Mouse (Mus musculus) mouse trophoblast stem cell (cell line): ENCODE data around the gene Lamb3.

Source experiments
- in situ Hi-C, 2 experiments: fragments of 300-500 bp; cut with MseI, MboI; formaldehyde crosslinking; loops; 2 replicates in 1 of 2; 3 replicates in 1 of 2; pipeline ENCODE4 v1.15.1; 2025

Lamb3 gene

DNA sequence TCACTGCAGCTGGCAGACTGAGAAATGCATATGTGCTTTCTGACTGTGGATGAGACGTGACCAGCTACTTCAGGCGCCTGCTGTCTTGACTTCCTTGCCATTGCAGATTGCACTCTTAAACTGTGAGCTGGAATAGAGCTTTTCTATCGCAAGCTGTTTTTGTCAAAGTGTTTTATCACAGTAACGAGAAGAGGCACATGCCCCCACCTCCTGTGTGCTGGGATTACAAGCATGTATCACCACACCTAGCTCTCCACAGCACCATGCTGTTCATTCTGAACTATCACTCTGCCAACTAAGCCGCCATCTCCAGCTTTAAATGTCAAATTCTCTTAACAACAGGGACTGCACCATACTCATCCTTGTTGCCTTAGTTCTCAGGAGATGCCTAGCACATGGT lies 173.4 kb downstream of the Lamb3 start:
- in situ Hi-C loops, result no loop called here

DNA sequence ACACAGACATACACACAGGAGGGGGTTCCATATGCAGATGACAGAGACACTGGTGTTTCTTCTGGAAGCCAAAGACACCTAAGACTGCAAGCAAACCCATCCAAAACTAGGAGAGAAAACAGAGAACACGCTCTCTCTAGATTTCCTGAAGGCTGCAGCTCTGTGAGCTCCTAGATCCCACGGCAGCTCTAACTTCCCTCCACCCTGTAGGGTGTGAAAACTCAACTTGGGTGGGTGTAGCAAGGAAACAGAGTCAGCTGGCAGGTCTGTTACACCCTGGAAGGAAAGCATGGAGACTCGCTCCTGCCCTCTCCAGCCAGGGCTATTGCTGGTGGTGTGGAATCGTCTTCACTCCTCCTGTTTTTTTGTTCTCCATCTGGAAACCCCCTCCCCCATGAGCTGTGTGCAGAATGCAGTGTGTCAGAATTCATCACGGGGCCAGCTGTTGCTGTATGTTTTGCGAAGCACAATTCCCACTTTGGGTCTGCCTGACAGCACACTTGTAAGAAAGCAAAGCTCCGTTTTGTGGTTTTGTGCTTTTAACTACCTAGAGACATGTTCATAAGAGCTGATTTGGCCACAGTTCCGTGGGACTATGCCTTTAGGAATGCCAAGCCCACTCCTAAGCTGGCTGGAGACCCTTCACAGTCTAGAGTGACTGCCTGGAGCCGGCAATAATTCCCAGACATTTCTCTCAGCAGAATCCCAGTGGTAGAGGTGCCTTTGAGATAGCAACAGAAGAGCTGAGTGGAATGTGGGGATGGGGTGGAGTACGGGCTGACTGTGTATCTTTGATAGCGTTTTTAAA lies 174.3 kb downstream of the Lamb3 start:
- in situ Hi-C loops, result no loop called here

DNA sequence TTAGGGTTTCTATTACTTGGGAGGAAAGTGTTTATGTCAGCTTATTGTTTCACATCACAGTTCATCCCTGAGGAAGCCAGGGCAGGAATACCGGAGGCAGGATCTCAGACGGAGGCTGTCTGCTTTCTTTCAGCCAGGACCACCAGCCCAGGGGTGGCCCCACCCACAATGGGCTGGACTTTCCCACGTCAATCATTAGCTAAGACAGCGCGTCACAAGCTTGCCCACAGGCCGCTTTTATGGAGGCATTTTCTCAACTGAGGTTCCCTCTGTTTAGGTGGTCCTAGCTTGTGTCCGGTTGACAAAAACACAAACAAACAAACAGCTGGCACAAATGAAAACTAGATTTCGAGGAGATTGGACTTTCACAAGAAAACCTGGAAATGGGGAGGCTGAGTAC lies 174.9 kb downstream of the Lamb3 start:
- in situ Hi-C loops, result no loop called here

DNA sequence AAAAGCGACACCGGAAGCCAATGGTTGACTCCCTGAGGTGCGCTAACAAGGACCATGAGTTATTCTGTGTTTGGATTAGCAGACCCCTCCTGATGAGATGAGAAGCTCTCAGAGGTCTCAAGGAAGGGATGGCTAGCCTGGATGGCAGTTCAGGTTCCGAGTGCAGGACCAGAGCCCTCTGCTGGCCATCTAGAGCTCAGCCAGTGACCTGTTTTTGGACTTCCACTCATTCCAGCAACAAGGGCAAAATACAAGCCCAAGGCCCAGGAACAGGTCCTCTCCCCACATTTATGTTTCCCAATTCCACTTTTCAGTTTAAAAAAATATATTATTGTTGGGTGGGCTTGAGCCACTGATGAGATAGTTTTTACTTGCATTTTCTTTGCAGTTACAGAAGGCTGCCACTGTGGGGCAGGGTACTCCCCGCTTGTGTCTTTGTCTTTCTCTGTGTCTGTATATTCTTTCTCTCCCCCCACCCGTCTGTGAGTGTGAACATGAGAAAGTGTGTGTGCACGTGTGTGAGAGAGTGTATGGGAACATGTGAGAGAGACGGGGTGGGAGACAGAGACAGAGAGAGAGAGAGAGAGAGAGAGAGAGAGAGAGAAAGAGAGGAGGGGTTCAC lies 175.5 kb downstream of the Lamb3 start:
- in situ Hi-C loops, result no loop called here

DNA sequence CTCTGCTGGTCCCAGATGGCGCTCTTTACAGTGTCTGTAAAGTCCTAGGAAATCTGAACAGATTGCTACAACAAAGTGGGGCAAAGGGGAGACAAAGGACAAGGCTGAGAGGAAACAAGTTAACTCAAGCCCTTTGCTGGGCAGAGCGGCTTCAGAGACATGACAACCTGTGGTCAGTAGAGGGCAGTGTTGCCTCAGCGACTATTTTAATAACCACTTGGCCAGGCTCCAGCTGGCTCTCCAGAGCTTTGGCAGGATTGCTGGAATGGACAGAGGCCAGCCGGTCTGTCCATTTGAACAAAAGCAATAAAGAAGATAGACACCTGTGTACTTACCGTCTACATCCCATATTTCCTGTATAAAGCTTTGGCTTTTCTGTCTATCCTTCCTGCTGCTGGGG lies 178.6 kb downstream of the Lamb3 start:
- in situ Hi-C loops, result no loop called here

GRCm38 (mm10) chr1:193387241-193387640 lies 179.7 kb downstream of the Lamb3 start:
- in situ Hi-C loops, result no loop called here

GRCm38 (mm10) chr1:193389505-193389904 lies 182.0 kb downstream of the Lamb3 start:
- in situ Hi-C loops, result no loop called here

GRCm38 (mm10) chr1:193390004-193390403 lies 182.5 kb downstream of the Lamb3 start:
- in situ Hi-C loops, result loop anchor here in 1 of 2 experiments (5.0 kb wide), 1 partner anchor 52 kb away; no protein-coding TSS in a partner anchor

- in situ Hi-C loops, result loop anchor here in 1 of 2 experiments (5.0 kb wide), 1 partner anchor 50 kb away; no protein-coding TSS in a partner anchor
These were observed 184.8 kb downstream of the Lamb3 start for GRCm38 (mm10) chr1:193392266-193392665.
